Mouse (Mus musculus): ENCODE results near the gene Olfr509. TPM values are rescaled to one million over a fixed set of nuclear protein-coding genes. Genes with fewer than 3 reads are reported as not detected.
"Not testable (repeated sequence)": the region's sequence is repeated elsewhere in the genome, so short reads cannot be mapped to it uniquely, and the experiment has no call there.

Olfr509 gene
- polyA plus RNA-seq (2015; fragmentation: Nextera tagmentation; extraction: Ambion mirVana), result not detected in 2 replicates

DNA sequence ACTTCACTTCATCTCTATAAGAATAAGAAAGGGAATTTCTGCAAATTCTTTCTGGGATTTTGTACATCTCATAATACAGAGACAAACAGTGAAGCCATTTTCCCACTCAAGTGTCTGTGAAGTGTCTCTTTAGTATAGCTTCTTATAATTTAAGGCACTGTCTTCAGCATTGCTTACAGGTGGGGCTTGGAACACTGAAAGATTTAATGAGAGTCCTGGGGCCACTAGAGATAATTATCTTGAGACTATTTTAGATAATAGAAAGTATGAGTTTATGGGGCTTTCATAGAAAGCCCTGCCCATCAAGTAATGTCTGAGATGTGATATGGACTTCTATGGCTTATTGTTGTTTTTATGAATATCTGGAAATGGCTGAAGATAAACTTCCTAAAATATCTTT lies at the start of gene Olfr509:
Gene Olfr509, minus strand, starts transcription at position 101 of the 400 bp plus-strand sequence.
- H3K9ac ChIP-seq (ENCODE audit: low read depth, low read length), result no peak within 1 kb of the TSS
- H3K4me3 ChIP-seq (ENCODE audit: low read length), result no peak within 1 kb of the TSS
- no peaks in the 10 kb centered on the region for H3K36me3 ChIP-seq (ENCODE audit: control insufficient read depth, insufficient read depth, low read length)
- H3K4me2 ChIP-seq (ENCODE audit: low read length), result no peak within 1 kb of the TSS
- H3K9me3 ChIP-seq (ENCODE audit: control insufficient read depth, low read length), result no peaks in the 10 kb centered on the region
- ATAC-seq, result no peak
- no peaks in the 10 kb centered on the region for H3K4me1 ChIP-seq (ENCODE audit: control insufficient read depth, insufficient read depth, low read depth, low read length)
- no peak within 1 kb of the TSS for H3K27ac ChIP-seq (ENCODE audit: low read depth, low read length)
- H3K27me3 ChIP-seq (replicated peaks; ENCODE audit: control insufficient read depth, insufficient read depth, low read length), result no peaks in the 10 kb centered on the region

GRCm38 (mm10) chr7:108678886-108679285 lies 27.2 kb upstream of the Olfr509 start:
- WGBS, result 81% methylated on average over 4 of the region's 4 CpGs
- no peak overlapping the region for H3K27ac ChIP-seq (ENCODE audit: low read depth, low read length)

GRCm38 (mm10) chr7:108671058-108671457 lies 19.4 kb upstream of the Olfr509 start:
- WGBS, result 83% methylated on average over 1 of the region's 1 CpGs
- no peaks in the 10 kb centered on the region for H3K36me3 ChIP-seq (ENCODE audit: control insufficient read depth, insufficient read depth, low read length)
- no peak overlapping the region for H3K4me2 ChIP-seq (ENCODE audit: low read length)
- H3K9me3 ChIP-seq (ENCODE audit: control insufficient read depth, low read length), result no peaks in the 10 kb centered on the region
- H3K4me3 ChIP-seq (ENCODE audit: low read length), result no peak overlapping the region
- no peaks in the 10 kb centered on the region for H3K4me1 ChIP-seq (ENCODE audit: control insufficient read depth, insufficient read depth, low read depth, low read length)
- no peak for ATAC-seq
- no peak overlapping the region for H3K9ac ChIP-seq (ENCODE audit: low read depth, low read length)
- no peak overlapping the region for H3K27ac ChIP-seq (ENCODE audit: low read depth, low read length)
- H3K27me3 ChIP-seq (replicated peaks; ENCODE audit: control insufficient read depth, insufficient read depth, low read length), result no peaks in the 10 kb centered on the region

More at GRCm38 (mm10) chr7:108678886-108679285, 27.2 kb upstream of the Olfr509 start:
- Histone ChIP-seq H3K4me1 (ENCODE audit: control insufficient read depth, insufficient read depth, low read depth, low read length) (no peaks in the 10 kb centered on the region), H3K27me3 (replicated peaks; ENCODE audit: control insufficient read depth, insufficient read depth, low read length) (no peaks in the 10 kb centered on the region), H3K9ac (ENCODE audit: low read depth, low read length) (no peak overlapping the region), H3K36me3 (ENCODE audit: control insufficient read depth, insufficient read depth, low read length) (no peaks in the 10 kb centered on the region), H3K9me3 (ENCODE audit: control insufficient read depth, low read length) (no peaks in the 10 kb centered on the region), H3K4me2 (ENCODE audit: low read length) (no peak overlapping the region), H3K4me3 (ENCODE audit: low read length) (no peak overlapping the region)
- no peak for ATAC-seq

DNA sequence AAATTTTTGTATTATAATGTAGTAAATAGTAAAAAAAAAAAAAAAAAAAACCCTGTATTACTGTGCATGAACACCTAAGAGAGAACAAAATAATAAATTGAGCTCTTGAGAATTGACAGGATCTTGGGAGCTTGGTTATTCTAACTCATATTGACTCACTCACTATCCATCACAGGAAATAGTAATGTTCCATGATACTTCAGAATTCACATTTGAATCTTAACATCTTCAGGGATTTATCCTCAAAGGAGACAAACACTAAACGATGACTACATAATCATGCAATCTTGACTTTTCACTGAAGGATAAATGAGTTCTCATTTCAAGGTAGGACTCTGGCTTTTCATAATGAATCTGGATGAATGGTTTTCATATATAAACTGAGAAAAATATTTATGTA lies 14.4 kb upstream of the Olfr509 start, which contains the start of gene Olfr510:
Gene Olfr510, plus strand, starts transcription at position 301 of the 400 bp plus-strand sequence.
- Histone ChIP-seq H3K27me3 (replicated peaks; ENCODE audit: control insufficient read depth, insufficient read depth, low read length) (no peaks in the 10 kb centered on the region), H3K9me3 (ENCODE audit: control insufficient read depth, low read length) (no peaks in the 10 kb centered on the region), H3K36me3 (ENCODE audit: control insufficient read depth, insufficient read depth, low read length) (no peaks in the 10 kb centered on the region), H3K4me3 (ENCODE audit: low read length) (no peak within 1 kb of the TSS), H3K9ac (ENCODE audit: low read depth, low read length) (no peak within 1 kb of the TSS), H3K4me1 (ENCODE audit: control insufficient read depth, insufficient read depth, low read depth, low read length) (no peaks in the 10 kb centered on the region), H3K27ac (ENCODE audit: low read depth, low read length) (no peak within 1 kb of the TSS), H3K4me2 (ENCODE audit: low read length) (no peak within 1 kb of the TSS)
- no peak for ATAC-seq
- WGBS, result 96% methylated on average over 1 of the region's 1 CpGs

DNA sequence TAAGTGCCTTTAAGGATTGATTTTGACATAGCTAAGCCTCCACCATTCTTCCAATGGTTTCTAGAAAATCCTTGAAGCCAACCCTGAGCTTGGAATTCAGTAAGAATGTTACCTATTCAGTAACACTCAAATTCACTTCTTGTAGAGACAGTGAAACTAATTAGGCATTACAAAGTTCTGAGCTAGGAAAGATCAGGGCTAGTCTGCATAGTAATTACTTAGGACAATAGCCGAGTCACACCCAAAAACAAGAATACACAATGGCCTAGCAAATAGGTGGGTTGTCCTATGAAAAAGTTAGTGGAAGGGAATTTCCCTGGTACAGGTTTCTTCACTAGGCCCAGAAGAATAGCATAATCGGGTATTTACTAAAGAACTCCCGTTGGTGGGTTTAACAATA lies 10.7 kb upstream of the Olfr509 start:
- Histone ChIP-seq H3K4me3 (ENCODE audit: low read length) (no peak overlapping the region), H3K36me3 (ENCODE audit: control insufficient read depth, insufficient read depth, low read length) (no peaks in the 10 kb centered on the region), H3K9me3 (ENCODE audit: control insufficient read depth, low read length) (no peaks in the 10 kb centered on the region), H3K4me1 (ENCODE audit: control insufficient read depth, insufficient read depth, low read depth, low read length) (no peaks in the 10 kb centered on the region), H3K27me3 (replicated peaks; ENCODE audit: control insufficient read depth, insufficient read depth, low read length) (no peaks in the 10 kb centered on the region), H3K27ac (ENCODE audit: low read depth, low read length) (no peak overlapping the region), H3K4me2 (ENCODE audit: low read length) (no peak overlapping the region), H3K9ac (ENCODE audit: low read depth, low read length) (no peak overlapping the region)
- no peak for ATAC-seq
- 92% methylated on average over 3 of the region's 3 CpGs for WGBS

DNA sequence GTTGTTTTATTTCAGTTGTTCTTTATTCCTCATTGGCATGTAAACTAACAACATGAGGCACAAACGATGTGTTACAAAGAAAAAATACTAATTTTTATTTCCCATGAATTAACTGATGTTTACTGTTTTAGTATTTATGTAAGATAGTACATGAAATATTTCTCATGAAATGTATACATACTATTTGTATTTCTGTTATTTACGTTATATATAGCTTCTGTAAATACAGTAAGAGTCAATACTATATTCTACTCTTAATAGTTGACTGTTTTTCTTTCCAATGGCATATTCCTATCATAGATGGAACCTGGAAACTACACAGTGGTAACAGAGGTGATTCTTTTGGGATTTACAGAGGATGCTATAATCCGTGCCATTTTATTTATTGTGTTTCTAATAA lies 22.0 kb downstream of the Olfr509 start, which contains the start of gene Olfr508:
Gene Olfr508, plus strand, starts transcription at position 301 of the 400 bp plus-strand sequence.
- 89% methylated on average over 3 of the region's 3 CpGs for WGBS
- H3K36me3 ChIP-seq (ENCODE audit: control insufficient read depth, insufficient read depth, low read length), result no peaks in the 10 kb centered on the region
- H3K27ac ChIP-seq (ENCODE audit: low read depth, low read length), result no peak within 1 kb of the TSS
- H3K4me2 ChIP-seq (ENCODE audit: low read length), result no peak within 1 kb of the TSS
- H3K9ac ChIP-seq (ENCODE audit: low read depth, low read length), result no peak within 1 kb of the TSS
- no peaks in the 10 kb centered on the region for H3K27me3 ChIP-seq (replicated peaks; ENCODE audit: control insufficient read depth, insufficient read depth, low read length)
- ATAC-seq, result no peak
- H3K4me1 ChIP-seq (ENCODE audit: control insufficient read depth, insufficient read depth, low read depth, low read length), result no peaks in the 10 kb centered on the region
- no peak within 1 kb of the TSS for H3K4me3 ChIP-seq (ENCODE audit: low read length)
- no peaks in the 10 kb centered on the region for H3K9me3 ChIP-seq (ENCODE audit: control insufficient read depth, low read length)

DNA sequence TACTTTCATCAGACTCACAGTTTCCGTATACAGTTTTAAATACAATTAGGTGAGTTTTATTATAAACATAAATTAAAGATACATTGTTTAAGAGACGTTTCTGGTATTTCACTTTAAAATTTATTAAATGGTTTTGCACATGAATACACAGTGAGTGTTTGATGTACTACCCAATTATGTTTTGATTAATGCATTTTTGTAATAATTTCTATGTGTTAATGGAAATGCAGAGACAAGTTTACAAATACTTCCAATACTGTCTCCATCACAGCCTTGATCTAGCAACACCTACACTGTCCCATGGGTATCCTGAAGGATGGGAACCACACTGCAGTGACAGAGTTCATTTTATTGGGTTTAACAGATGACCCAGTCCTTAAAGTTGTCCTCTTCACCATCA lies 30.2 kb downstream of the Olfr509 start, which contains the start of gene Olfr507:
Gene Olfr507, plus strand, starts transcription at position 301 of the 400 bp plus-strand sequence.
- ATAC-seq, result no peak
- H3K9me3 ChIP-seq (ENCODE audit: control insufficient read depth, low read length), result no peaks in the 10 kb centered on the region
- H3K4me2 ChIP-seq (ENCODE audit: low read length), result no peak within 1 kb of the TSS
- H3K9ac ChIP-seq (ENCODE audit: low read depth, low read length), result no peak within 1 kb of the TSS
- WGBS, result 80% methylated on average over 2 of the region's 2 CpGs
- no peak within 1 kb of the TSS for H3K27ac ChIP-seq (ENCODE audit: low read depth, low read length)
- no peaks in the 10 kb centered on the region for H3K4me1 ChIP-seq (ENCODE audit: control insufficient read depth, insufficient read depth, low read depth, low read length)
- no peaks in the 10 kb centered on the region for H3K36me3 ChIP-seq (ENCODE audit: control insufficient read depth, insufficient read depth, low read length)
- no peaks in the 10 kb centered on the region for H3K27me3 ChIP-seq (replicated peaks; ENCODE audit: control insufficient read depth, insufficient read depth, low read length)
- no peak within 1 kb of the TSS for H3K4me3 ChIP-seq (ENCODE audit: low read length)

GRCm38 (mm10) chr7:108616781-108617180 lies 34.9 kb downstream of the Olfr509 start:
- WGBS, result 65% methylated on average over 3 of the region's 3 CpGs
- not testable (repeated sequence) for H3K27ac ChIP-seq (ENCODE audit: low read depth, low read length); H3K4me1 ChIP-seq (ENCODE audit: control insufficient read depth, insufficient read depth, low read depth, low read length); H3K4me2 ChIP-seq (ENCODE audit: low read length); H3K36me3 ChIP-seq (ENCODE audit: control insufficient read depth, insufficient read depth, low read length); H3K4me3 ChIP-seq (ENCODE audit: low read length); H3K27me3 ChIP-seq (replicated peaks; ENCODE audit: control insufficient read depth, insufficient read depth, low read length); ATAC-seq; H3K9ac ChIP-seq (ENCODE audit: low read depth, low read length); H3K9me3 ChIP-seq (ENCODE audit: control insufficient read depth, low read length)

- Histone ChIP-seq H3K27ac (ENCODE audit: low read depth, low read length) (no peak overlapping the region), H3K36me3 (ENCODE audit: control insufficient read depth, insufficient read depth, low read length) (no peaks in the 10 kb centered on the region), H3K4me1 (ENCODE audit: control insufficient read depth, insufficient read depth, low read depth, low read length) (no peaks in the 10 kb centered on the region), H3K4me3 (ENCODE audit: low read length) (no peak overlapping the region), H3K4me2 (ENCODE audit: low read length) (no peak overlapping the region), H3K9me3 (ENCODE audit: control insufficient read depth, low read length) (no peaks in the 10 kb centered on the region), H3K27me3 (replicated peaks; ENCODE audit: control insufficient read depth, insufficient read depth, low read length) (no peaks in the 10 kb centered on the region), H3K9ac (ENCODE audit: low read depth, low read length) (no peak overlapping the region)
- 87% methylated on average over 2 of the region's 2 CpGs for WGBS
- ATAC-seq, result no peak
Observed at GRCm38 (mm10) chr7:108614110-108614509, 37.6 kb downstream of the Olfr509 start.

- ATAC-seq, result no peak
- H3K4me2 ChIP-seq (ENCODE audit: low read length), result no peak within 1 kb of the TSS
- no peak within 1 kb of the TSS for H3K9ac ChIP-seq (ENCODE audit: low read depth, low read length)
- H3K36me3 ChIP-seq (ENCODE audit: control insufficient read depth, insufficient read depth, low read length), result no peaks in the 10 kb centered on the region
- no peak within 1 kb of the TSS for H3K4me3 ChIP-seq (ENCODE audit: low read length)
- no peak within 1 kb of the TSS for H3K27ac ChIP-seq (ENCODE audit: low read depth, low read length)
- H3K9me3 ChIP-seq (ENCODE audit: control insufficient read depth, low read length), result no peaks in the 10 kb centered on the region
- no peaks in the 10 kb centered on the region for H3K4me1 ChIP-seq (ENCODE audit: control insufficient read depth, insufficient read depth, low read depth, low read length)
- H3K27me3 ChIP-seq (replicated peaks; ENCODE audit: control insufficient read depth, insufficient read depth, low read length), result no peaks in the 10 kb centered on the region
Observed at GRCm38 (mm10) chr7:108610487-108610886, 41.2 kb downstream of the Olfr509 start, which contains the start of gene Olfr506. Gene Olfr506, plus strand, starts transcription at chr7:108610787.
